Mouse (Mus musculus) kidney, adult 8-10 months (tissue): ENCODE data around the gene Tas2r143.

ENCODE experiments used
- DNase-seq, 2 experiments: peaks; one replicate each; pipeline ENCODE4 v3.0.0; 2022

Tas2r143 gene

GRCm38 (mm10) chr6:42399938-42400337 is at the start of gene Tas2r143:
Gene Tas2r143, plus strand, starts transcription at chr6:42400238.
- DNase-seq = no peak

DNA sequence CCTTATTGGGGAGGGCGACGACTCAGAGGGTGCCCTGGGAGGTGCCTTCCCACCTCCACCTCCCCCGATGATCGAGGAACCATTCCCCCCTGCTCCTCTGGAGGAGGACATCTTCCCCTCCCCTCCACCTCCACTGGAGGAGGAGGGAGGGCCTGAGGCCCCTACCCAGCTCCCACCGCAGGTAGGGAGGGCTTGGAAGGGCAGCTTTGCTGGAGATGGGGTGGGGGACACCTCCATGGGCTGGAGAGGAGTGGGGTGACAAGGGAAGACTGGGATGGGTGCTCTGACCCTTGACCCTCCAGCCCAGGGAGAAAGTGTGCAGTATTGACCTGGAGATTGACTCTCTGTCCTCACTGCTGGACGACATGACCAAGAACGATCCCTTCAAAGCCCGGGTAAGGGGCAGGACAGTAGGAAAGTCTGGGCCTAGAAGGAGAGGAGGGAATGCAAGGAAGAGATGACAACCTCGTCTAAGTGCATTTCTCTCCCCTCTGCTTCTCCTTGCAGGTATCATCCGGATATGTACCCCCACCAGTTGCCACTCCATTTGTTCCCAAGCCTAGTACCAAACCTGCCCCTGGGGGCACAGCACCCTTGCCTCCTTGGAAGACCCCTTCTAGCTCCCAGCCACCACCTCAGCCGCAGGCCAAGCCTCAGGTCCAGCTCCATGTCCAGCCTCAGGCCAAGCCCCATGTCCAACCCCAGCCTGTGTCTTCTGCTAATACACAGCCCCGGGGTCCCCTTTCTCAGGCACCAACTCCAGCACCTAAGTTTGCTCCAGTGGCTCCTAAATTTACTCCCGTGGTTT is 48.9 kb upstream of the Tas2r143 start:
- no peak for DNase-seq

DNA sequence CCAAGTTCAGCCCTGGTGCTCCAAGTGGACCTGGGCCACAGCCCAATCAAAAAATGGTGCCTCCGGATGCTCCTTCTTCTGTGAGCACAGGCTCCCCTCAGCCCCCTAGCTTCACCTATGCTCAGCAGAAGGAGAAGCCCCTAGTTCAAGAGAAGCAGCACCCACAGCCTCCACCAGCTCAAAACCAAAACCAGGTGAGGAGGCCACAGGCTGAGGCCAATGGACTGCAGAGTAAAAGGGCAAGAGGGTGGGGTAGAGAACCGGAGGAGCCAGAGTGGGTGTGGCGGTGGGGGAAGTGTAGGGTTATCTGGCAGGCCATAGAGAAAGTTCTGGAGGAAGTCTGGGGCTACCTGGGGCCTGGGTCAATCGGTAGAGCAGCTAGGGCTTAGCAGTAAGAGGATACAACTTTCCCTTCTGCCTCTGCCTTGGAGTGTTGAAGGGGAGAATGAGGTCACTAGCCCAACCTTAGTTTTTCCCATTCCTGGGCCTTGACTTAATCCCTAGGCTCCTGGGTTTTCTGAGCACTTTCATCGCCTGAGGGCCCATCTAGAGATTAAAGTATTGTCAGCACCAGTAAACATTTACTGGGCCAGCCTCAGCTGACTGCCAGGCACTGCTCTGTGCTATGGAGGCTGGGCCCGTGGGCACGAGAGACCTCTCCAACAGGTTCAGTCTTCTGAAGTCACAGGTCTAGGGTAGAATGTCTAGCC is 48.1 kb upstream of the Tas2r143 start:
- no peak for DNase-seq

GRCm38 (mm10) chr6:42352486-42352846 is 47.6 kb upstream of the Tas2r143 start:
- DNase-seq = no peak

DNA sequence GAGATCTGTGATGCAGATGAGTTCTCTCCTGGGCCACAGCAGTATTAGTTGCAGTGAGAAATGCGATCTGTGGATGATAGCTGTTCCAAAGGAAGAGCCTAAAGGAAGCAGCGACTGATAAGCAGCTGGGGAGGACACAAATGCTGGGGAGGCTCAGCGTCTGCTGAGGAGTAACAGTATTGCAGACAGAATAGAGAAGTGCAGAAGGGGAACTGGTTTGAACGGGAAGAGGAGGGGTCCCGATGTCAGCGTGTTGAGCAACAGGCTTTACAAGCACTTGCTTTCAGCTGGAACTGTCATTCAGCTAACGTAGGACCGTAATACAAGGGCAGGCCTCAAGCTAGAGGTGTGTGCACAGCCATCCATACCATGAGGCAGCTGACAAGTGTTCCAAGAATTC is 46.9 kb upstream of the Tas2r143 start:
- DNase-seq = no peak

DNA sequence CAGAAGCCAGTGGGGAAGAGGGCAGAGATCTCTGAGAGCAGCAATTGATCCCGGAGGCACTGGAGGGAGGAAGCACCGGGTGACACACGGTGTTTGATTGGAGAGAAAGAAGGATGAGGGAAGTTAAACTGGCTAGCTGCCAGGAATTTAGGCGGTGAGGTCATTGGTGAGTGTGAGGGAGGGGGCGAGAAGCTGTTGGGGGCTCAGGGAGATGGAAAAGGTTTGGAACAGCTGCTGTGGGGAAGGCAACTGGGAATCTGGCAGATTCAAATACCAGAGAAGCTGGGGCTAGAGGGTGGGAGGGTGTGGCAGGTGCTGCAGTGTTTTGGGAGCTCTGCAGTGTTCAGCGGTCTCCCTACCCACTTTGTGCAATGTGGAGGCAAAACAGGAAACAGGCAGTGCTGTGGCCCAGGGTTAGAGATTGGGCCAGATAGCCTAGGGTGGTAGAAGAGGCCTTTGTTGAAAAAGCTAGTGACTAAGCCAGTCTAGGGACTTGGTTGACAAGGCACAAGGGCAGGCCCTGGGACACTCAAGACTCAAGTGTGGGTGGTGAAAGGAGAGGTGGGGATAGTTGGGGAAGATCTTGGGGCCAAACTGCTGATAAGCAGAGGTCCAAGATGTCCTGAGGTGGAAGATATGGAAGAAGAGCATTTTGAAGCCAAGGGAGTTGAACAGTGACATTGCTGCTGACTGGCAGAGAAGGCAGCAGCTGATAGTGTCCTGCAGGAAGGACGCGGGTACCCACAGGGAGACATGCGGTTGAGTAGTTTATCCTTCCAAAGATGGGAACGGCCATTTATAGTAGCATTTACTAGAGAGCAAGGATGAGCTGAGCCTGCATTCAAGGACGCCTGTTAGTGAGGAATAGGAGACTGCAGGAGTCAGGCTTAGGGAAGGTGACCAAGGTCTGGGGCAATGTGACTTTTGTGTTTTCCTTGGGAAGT is 45.7 kb upstream of the Tas2r143 start:
- no peak for DNase-seq

GRCm38 (mm10) chr6:42355366-42355765 is 44.7 kb upstream of the Tas2r143 start:
- no peak for DNase-seq

GRCm38 (mm10) chr6:42355794-42356600 is 44.0 kb upstream of the Tas2r143 start:
- no peak for DNase-seq

GRCm38 (mm10) chr6:42356913-42357312 is 43.1 kb upstream of the Tas2r143 start:
- no peak for DNase-seq

- no peak for DNase-seq
Measured at GRCm38 (mm10) chr6:42357901-42358300, 42.1 kb upstream of the Tas2r143 start.

DNA sequence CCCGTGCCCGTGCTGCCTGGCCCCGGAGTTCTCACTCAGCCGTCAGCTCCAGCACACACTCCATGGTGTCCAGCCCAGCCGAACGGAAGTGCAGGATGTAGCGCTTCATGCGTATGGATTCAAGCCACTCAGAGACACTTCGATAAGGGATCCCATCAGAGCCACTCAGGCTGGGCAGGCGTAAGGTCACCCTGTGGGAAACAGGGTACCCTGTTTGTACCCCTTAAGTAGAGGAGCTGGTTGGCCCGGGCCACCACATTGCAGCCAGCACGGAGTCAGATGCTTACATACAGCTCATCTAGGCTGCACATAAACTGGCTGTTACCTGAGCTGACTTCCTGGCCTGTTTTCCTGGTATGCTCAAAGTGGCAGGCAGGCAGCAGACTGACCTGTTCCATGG is 41.1 kb upstream of the Tas2r143 start:
- no peak for DNase-seq

DNA sequence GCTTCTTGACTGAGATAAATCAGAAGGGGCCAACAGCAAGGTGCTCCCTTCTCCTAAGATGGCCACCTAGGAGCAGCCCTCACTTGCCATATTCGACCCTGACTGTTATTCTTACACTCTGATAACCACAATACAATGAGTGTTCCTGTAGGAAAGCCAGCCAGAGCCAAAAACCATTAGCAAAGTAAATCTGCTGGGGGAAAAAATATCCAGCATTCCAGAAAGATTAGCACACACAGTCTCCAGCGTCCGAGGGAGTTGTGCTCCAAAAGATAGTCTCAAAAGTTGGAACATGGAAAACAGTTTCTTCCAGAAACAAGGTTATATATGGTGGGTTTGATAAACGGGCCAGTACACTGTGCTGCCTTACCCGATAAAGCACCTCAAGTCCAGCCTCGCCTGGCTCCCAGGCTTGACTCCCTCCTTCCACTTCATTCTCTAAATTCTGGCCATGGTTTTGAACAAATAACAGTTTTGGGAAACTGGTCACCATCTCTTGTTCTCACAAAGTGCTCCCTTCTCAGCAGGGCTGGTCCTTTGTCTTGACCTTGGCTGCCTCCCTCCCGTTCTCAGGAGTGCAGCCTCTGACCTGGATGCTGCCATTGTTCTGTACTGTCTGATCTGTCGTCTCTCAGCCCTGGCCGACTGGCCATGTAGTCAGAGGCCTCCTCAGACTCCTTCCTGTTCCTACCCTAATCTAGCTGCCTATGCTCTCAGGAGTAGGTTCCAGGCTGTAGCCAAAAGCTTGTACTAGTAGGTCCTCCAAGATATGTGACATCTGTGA is 40.5 kb upstream of the Tas2r143 start:
- DNase-seq = no peak

DNA sequence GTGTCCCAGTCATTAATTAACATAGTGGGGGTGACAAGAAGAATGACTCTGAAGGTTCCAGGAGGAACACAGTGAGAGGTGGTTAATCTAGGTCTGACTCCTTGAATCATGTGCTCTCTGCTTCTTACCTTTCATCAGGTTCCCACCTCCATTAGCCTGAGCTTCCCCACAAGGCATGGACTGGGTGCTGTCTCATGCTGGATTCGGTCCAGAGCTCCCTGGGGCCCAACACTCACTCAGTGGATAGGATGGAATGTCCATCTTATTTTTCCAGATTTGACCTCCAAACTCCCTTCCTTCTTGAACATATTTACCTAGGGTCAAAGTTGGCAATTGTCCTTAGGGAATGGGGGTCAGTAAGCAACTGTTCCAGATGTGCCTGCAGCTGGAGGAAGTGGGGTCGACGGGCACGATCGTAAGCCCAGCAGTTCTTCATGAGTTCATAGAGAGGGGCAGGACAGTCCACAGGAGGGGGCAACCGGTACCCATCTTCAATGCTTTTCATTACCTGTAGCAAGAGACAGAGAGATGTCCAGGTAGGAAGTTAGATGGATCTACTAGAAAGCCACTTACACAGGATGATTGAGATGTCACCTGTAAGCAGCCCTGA is 39.7 kb upstream of the Tas2r143 start:
- DNase-seq = no peak

DNA sequence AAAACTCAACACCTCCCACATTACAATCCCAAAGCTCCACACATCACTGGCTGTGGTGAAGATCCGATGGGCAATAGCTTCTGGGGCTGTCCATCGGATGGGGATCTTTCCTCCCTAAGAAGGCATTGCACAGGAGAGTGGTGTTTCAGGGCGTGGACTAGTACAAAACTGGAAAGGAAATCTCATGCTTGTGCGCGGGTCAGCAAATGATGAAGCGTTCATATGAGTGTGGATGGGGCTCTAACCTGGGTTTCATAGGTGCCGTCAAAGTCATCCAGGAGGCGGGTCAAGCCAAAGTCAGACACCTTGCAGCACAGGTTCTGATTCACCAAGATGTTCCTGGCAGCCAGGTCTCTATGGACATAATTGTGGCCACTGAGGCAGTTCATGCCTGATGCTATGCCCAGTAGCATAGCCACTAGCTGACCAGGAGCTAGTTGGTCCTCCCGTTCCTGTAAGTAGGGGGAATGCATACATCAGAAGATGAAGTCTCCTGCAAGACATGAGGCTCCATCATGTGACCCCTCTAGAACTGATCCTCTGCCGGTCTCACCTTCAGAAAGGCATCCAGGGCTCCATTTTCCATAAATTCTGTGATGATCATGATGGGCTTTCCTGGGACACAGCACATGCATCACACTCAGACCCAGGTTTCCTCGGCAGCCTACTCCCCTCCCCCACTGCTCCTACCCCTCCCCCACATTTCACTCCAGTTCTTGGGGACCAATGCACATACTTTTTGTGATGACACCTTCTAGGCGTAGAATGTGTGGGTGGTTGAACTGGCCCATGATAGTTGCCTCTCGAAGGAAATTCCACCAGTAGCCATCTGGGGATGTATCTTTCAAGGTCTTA is 38.8 kb upstream of the Tas2r143 start:
- DNase-seq = no peak

DNA sequence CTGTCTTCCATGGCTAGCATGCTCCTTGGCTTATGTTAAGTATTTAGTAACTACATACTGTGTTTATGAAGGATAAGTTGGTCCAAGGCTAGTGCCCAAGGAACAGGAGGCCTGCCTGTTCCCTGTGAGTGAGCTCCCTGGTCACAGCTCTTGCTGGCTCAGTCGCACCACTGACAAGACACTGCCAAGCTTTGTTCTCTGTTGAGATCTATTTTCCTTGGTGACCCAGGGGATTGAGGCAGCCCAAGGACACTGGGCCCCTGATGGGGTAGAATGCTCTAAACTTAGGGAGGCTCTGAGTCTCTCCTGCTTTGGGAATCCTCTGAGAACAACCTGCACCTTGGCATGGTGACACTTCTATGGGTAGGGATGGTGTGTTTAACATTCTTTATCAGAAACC is 38.0 kb upstream of the Tas2r143 start:
- no peak for DNase-seq

DNA sequence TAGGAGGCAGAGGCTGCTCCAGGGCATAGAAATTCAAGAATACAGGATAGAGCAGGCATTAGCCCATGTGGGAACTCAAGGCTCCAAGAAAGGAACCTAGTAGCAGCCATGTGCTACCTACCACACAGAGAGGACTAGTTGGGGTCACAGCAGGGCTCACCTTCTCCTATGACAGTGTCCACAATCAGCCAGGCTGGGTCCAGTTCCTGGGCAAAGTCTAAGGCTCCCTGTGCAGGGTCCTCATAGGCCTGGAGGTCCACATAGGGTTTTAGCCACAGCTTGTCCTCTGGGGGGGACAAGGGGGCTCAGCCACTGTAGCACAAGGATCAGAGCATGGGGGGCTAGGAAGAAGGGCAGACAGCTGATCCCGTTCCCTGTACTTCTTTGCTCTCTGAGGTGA is 37.5 kb upstream of the Tas2r143 start:
- DNase-seq = no peak

DNA sequence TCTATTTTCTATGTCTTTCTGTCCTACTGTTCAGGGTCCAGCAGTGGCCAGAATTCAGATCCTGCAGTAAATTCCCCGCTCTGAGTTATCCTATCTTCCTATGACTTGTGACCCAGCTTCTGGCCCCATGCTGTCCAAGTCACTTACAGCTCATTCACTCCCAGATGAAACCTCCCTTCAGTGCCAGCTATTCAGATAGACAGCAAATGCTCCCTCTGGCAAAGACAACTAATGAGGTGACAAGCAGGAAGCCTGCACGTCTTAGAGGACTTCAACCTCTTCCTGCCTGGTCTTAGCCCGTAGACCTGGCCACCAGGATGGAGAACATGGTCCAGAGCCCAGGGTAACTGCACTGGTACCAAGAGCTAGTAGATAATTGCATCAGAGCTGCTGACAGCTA is 37.1 kb upstream of the Tas2r143 start:
- DNase-seq = no peak

- no peak for DNase-seq
Measured at GRCm38 (mm10) chr6:42364066-42364465, 36.0 kb upstream of the Tas2r143 start.

- no peak for DNase-seq
Measured at GRCm38 (mm10) chr6:42364607-42365006, 35.4 kb upstream of the Tas2r143 start.

GRCm38 (mm10) chr6:42365215-42365614 is 34.8 kb upstream of the Tas2r143 start:
- DNase-seq = no peak
